Mouse (Mus musculus): ENCODE data around the gene Snd1. TPM values are rescaled to one million over a fixed set of nuclear protein-coding genes. Genes with fewer than 3 reads are reported as not detected.

The Snd1 gene
- polyA plus RNA-seq, 1 experiment from 2014 or later = 104 TPM

- no peak overlapping the region for H3K4me2 ChIP-seq (ENCODE audit: low read depth, low read length, severe bottlenecking)
- no peaks in the 10 kb centered on the region for H3K4me1 ChIP-seq (replicated peaks; ENCODE audit: control insufficient read depth, insufficient read depth, low read length)
- no peaks in the 10 kb centered on the region for H3K27me3 ChIP-seq (ENCODE audit: control insufficient read depth, insufficient read depth, low read length)
- H3K9ac ChIP-seq (ENCODE audit: low read length) = no peak overlapping the region
- WGBS = 64% methylated on average over 8 of the region's 8 CpGs
- DNase-seq (ENCODE audit: low spot score) (peak; percentile 24), ATAC-seq (replicated peaks; ENCODE audit: low FRiP score) (no peak)
- H3K9me3 ChIP-seq (ENCODE audit: control insufficient read depth, low read length) = no peaks in the 10 kb centered on the region
- no peak overlapping the region for H3K4me3 ChIP-seq (ENCODE audit: low read depth, low read length)
- H3K27ac ChIP-seq (ENCODE audit: low read depth, low read length) = no peak overlapping the region
- H3K36me3 ChIP-seq (ENCODE audit: control insufficient read depth, insufficient read depth, low read length) = no peaks in the 10 kb centered on the region
Measured at GRCm38 (mm10) chr6:28965264-28965663, 490.3 kb downstream of the Snd1 start.

- Histone ChIP-seq H3K27me3 (ENCODE audit: control insufficient read depth, insufficient read depth, low read length) (no peaks in the 10 kb centered on the region), H3K36me3 (ENCODE audit: control insufficient read depth, insufficient read depth, low read length) (no peaks in the 10 kb centered on the region), H3K27ac (ENCODE audit: low read depth, low read length) (no peak overlapping the region), H3K9ac (ENCODE audit: low read length) (no peak overlapping the region), H3K4me3 (ENCODE audit: low read depth, low read length) (no peak overlapping the region), H3K4me1 (replicated peaks; ENCODE audit: control insufficient read depth, insufficient read depth, low read length) (no peaks in the 10 kb centered on the region), H3K4me2 (ENCODE audit: low read depth, low read length, severe bottlenecking) (no peak overlapping the region), H3K9me3 (ENCODE audit: control insufficient read depth, low read length) (no peaks in the 10 kb centered on the region)
- ATAC-seq (replicated peaks; ENCODE audit: low FRiP score) (no peak), DNase-seq (ENCODE audit: low spot score) (no peak)
- WGBS = 70% methylated on average over 5 of the region's 5 CpGs
Measured at GRCm38 (mm10) chr6:28969615-28970014, 494.7 kb downstream of the Snd1 start.

DNA sequence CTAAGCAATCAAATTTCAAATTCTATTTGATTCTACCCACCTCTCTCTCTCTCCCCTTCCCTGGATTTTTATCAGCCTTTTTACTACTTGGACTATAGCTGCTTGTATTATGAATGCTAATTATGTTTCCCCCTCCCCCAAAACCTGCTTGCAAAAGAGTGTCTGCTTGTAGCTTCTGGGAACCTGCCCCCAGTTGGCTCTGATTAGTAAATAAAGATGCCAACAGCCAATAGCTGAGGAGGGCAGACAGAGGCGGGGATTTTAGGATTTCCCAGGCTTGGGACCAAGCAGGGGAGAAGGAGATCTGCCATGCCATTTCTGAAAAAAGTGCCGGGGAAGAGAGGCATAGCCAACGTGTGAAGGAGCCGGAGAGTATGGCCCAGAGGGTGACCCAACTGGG lies 495.8 kb downstream of the Snd1 start:
- Histone ChIP-seq H3K4me2 (ENCODE audit: low read depth, low read length, severe bottlenecking) (no peak overlapping the region), H3K4me1 (replicated peaks; ENCODE audit: control insufficient read depth, insufficient read depth, low read length) (no peaks in the 10 kb centered on the region), H3K36me3 (ENCODE audit: control insufficient read depth, insufficient read depth, low read length) (no peaks in the 10 kb centered on the region), H3K9me3 (ENCODE audit: control insufficient read depth, low read length) (no peaks in the 10 kb centered on the region), H3K27ac (ENCODE audit: low read depth, low read length) (no peak overlapping the region), H3K27me3 (ENCODE audit: control insufficient read depth, insufficient read depth, low read length) (no peaks in the 10 kb centered on the region), H3K4me3 (ENCODE audit: low read depth, low read length) (no peak overlapping the region), H3K9ac (ENCODE audit: low read length) (no peak overlapping the region)
- no peak for ATAC-seq (replicated peaks; ENCODE audit: low FRiP score)
- no peak for DNase-seq (ENCODE audit: low spot score)
- 36% methylated on average over 4 of the region's 4 CpGs for WGBS

DNA sequence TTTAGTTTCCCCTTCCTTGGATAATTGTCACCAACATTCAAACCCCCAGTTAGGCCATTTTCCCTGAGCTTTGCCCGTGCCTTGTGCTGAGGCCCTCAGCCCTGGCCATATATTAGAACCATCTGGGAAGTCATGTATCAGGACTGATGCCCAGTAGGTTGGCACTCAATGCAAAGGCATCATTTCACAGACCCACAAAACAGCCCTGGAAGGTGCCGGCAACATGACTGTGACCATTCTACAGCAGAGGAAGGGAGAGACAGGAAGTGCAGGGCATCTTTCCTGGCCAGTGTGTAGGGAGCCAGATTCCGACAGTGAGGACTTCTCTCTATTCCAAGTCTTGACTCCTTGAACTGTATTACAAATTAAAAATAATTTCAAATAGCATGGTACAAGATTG lies 499.6 kb downstream of the Snd1 start:
- Histone ChIP-seq H3K9ac (ENCODE audit: low read length) (no peak overlapping the region), H3K4me1 (replicated peaks; ENCODE audit: control insufficient read depth, insufficient read depth, low read length) (no peaks in the 10 kb centered on the region), H3K4me3 (ENCODE audit: low read depth, low read length) (no peak overlapping the region), H3K9me3 (ENCODE audit: control insufficient read depth, low read length) (no peaks in the 10 kb centered on the region), H3K27ac (ENCODE audit: low read depth, low read length) (no peak overlapping the region), H3K4me2 (ENCODE audit: low read depth, low read length, severe bottlenecking) (no peak overlapping the region), H3K36me3 (ENCODE audit: control insufficient read depth, insufficient read depth, low read length) (no peaks in the 10 kb centered on the region), H3K27me3 (ENCODE audit: control insufficient read depth, insufficient read depth, low read length) (no peaks in the 10 kb centered on the region)
- no peak for DNase-seq (ENCODE audit: low spot score)
- 87% methylated on average over 3 of the region's 3 CpGs for WGBS
- no peak for ATAC-seq (replicated peaks; ENCODE audit: low FRiP score)

DNA sequence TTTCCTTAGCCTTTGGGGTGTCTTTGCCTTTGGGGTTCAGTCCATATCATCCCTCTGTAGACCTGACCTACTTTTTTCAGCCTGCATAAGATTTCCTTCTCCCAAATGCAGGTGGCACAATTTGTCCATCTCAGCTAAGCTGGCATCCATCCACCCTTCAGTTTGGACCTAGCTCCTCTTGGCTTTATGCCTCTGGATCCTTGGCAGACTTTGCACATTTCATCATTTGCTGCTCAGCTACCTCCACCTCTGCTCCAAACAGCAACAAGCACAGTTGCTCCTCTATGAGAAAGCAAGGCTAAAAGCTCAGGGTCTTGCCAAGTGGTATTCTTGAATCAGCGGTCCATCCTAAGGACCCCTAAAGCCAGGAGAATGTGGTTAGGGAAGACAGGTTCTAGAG lies 500.2 kb downstream of the Snd1 start:
- no peak overlapping the region for H3K4me2 ChIP-seq (ENCODE audit: low read depth, low read length, severe bottlenecking)
- ATAC-seq (replicated peaks; ENCODE audit: low FRiP score) (no peak), DNase-seq (ENCODE audit: low spot score) (no peak)
- no peaks in the 10 kb centered on the region for H3K9me3 ChIP-seq (ENCODE audit: control insufficient read depth, low read length)
- no peak overlapping the region for H3K9ac ChIP-seq (ENCODE audit: low read length)
- WGBS = 95% methylated on average over 1 of the region's 1 CpGs
- H3K4me3 ChIP-seq (ENCODE audit: low read depth, low read length) = no peak overlapping the region
- H3K4me1 ChIP-seq (replicated peaks; ENCODE audit: control insufficient read depth, insufficient read depth, low read length) = peaks cover 4% of the 10 kb centered on the region; the same call in 1 of the 2 replicates
- no peaks in the 10 kb centered on the region for H3K36me3 ChIP-seq (ENCODE audit: control insufficient read depth, insufficient read depth, low read length)
- no peak overlapping the region for H3K27ac ChIP-seq (ENCODE audit: low read depth, low read length)
- peaks cover 6% of the 10 kb centered on the region for H3K27me3 ChIP-seq (ENCODE audit: control insufficient read depth, insufficient read depth, low read length)

DNA sequence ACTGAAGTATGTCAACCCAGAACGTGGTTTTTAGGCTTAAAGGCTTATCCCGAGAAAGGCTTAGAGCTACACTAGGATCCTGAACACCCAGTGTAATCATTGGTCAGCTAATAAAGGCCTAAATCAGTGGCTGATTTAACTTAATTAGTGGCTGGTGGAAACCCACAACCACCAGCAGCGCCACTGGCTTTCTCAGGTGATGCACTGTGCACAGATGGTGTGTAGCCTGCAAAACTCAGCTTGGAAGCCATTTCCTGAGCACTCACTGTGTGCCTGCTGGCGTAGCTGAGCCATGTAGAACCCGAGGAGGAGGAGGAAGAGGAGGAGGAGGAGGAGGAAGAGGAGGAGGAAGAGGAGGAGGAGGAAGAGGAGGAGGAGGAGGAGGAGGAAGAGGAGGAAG lies 503.1 kb downstream of the Snd1 start:
- peaks cover 26% of the 10 kb centered on the region for H3K27me3 ChIP-seq (ENCODE audit: control insufficient read depth, insufficient read depth, low read length)
- no peak overlapping the region for H3K9ac ChIP-seq (ENCODE audit: low read length)
- ATAC-seq (replicated peaks; ENCODE audit: low FRiP score) = no peak
- H3K4me2 ChIP-seq (ENCODE audit: low read depth, low read length, severe bottlenecking) = no peak overlapping the region
- H3K36me3 ChIP-seq (ENCODE audit: control insufficient read depth, insufficient read depth, low read length) = no peaks in the 10 kb centered on the region
- no peak overlapping the region for H3K4me3 ChIP-seq (ENCODE audit: low read depth, low read length)
- H3K9me3 ChIP-seq (ENCODE audit: control insufficient read depth, low read length) = no peaks in the 10 kb centered on the region
- DNase-seq (ENCODE audit: low spot score) = no peak
- WGBS = 28% methylated on average over 4 of the region's 5 CpGs
- no peak overlapping the region for H3K27ac ChIP-seq (ENCODE audit: low read depth, low read length)
- H3K4me1 ChIP-seq (replicated peaks; ENCODE audit: control insufficient read depth, insufficient read depth, low read length) = peaks cover 13% of the 10 kb centered on the region

- 79% methylated on average over 3 of the region's 3 CpGs for WGBS
Measured at GRCm38 (mm10) chr6:28978881-28979280, 503.9 kb downstream of the Snd1 start.

DNA sequence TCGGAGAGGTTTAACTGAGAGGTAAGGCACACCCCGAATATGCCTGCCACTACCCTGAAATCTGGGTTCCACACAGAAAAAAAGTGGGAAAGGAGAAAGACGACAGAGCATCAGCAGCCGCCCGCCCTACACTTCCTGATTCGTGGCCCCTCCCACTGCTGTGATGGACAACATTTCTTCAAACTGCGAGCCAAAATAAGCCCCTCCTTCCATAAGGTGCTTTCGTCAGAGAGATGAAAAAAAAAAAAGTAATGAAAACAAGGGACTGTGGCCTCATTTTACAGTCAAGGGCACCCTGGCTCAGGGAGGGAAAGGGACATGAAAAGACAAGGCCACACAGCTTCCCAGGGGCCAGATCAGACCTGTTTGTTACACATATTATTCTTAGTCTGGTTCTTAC lies 504.6 kb downstream of the Snd1 start:
- no peak overlapping the region for H3K4me2 ChIP-seq (ENCODE audit: low read depth, low read length, severe bottlenecking)
- H3K4me1 ChIP-seq (replicated peaks; ENCODE audit: control insufficient read depth, insufficient read depth, low read length) = peaks cover 13% of the 10 kb centered on the region
- WGBS = 68% methylated on average over 8 of the region's 8 CpGs
- peaks cover 26% of the 10 kb centered on the region for H3K27me3 ChIP-seq (ENCODE audit: control insufficient read depth, insufficient read depth, low read length)
- no peak overlapping the region for H3K27ac ChIP-seq (ENCODE audit: low read depth, low read length)
- no peak overlapping the region for H3K4me3 ChIP-seq (ENCODE audit: low read depth, low read length)
- H3K9ac ChIP-seq (ENCODE audit: low read length) = no peak overlapping the region
- no peak for DNase-seq (ENCODE audit: low spot score)
- ATAC-seq (replicated peaks; ENCODE audit: low FRiP score) = no peak
- H3K9me3 ChIP-seq (ENCODE audit: control insufficient read depth, low read length) = no peaks in the 10 kb centered on the region
- H3K36me3 ChIP-seq (ENCODE audit: control insufficient read depth, insufficient read depth, low read length) = no peaks in the 10 kb centered on the region

More at GRCm38 (mm10) chr6:28978881-28979280, 503.9 kb downstream of the Snd1 start:
- Histone ChIP-seq H3K4me1 (replicated peaks; ENCODE audit: control insufficient read depth, insufficient read depth, low read length) (peaks cover 13% of the 10 kb centered on the region), H3K4me3 (ENCODE audit: low read depth, low read length) (no peak overlapping the region), H3K4me2 (ENCODE audit: low read depth, low read length, severe bottlenecking) (no peak overlapping the region), H3K27me3 (ENCODE audit: control insufficient read depth, insufficient read depth, low read length) (peaks cover 26% of the 10 kb centered on the region), H3K9me3 (ENCODE audit: control insufficient read depth, low read length) (no peaks in the 10 kb centered on the region), H3K36me3 (ENCODE audit: control insufficient read depth, insufficient read depth, low read length) (no peaks in the 10 kb centered on the region), H3K27ac (ENCODE audit: low read depth, low read length) (no peak overlapping the region), H3K9ac (ENCODE audit: low read length) (no peak overlapping the region)
- DNase-seq (ENCODE audit: low spot score) = no peak
- ATAC-seq (replicated peaks; ENCODE audit: low FRiP score) = no peak

- Histone ChIP-seq H3K36me3 (ENCODE audit: control insufficient read depth, insufficient read depth, low read length) (no peaks in the 10 kb centered on the region), H3K27ac (ENCODE audit: low read depth, low read length) (no peak overlapping the region), H3K4me1 (replicated peaks; ENCODE audit: control insufficient read depth, insufficient read depth, low read length) (peaks cover 13% of the 10 kb centered on the region), H3K9ac (ENCODE audit: low read length) (peak overlapping the region; percentile 51; the same call in 1 of the 2 replicates), H3K27me3 (ENCODE audit: control insufficient read depth, insufficient read depth, low read length) (peaks cover 26% of the 10 kb centered on the region), H3K4me3 (ENCODE audit: low read depth, low read length) (peak overlapping the region; percentile 49), H3K4me2 (ENCODE audit: low read depth, low read length, severe bottlenecking) (peak overlapping the region; percentile 89), H3K9me3 (ENCODE audit: control insufficient read depth, low read length) (no peaks in the 10 kb centered on the region)
- ATAC-seq (replicated peaks; ENCODE audit: low FRiP score) (peak; percentile 48), DNase-seq (ENCODE audit: low spot score) (peak; percentile 69)
- 2% methylated on average over 14 of the region's 14 CpGs for WGBS
Measured at GRCm38 (mm10) chr6:28980219-28980618, 505.3 kb downstream of the Snd1 start.

Data from forebrain, embryonic 11.5 days (tissue).